In genomic region chr2:152343329-152344213, GRCm38 (mm10) we compare ENCODE assay signal across 7 mouse cellular contexts. TPM values are rescaled to one million over a fixed set of nuclear protein-coding genes. Genes with fewer than 3 reads are reported as not detected.
DNase-seq lines count a peak whose midpoint lies in the region; ATAC-seq and TF ChIP-seq lines count a peak whose summit lies in the region.

Gene Trib3, minus strand, starts transcription at chr2:152344032.

- H3K9me3 ChIP-seq in limb, embryonic 11.5 days (ENCODE audit: control insufficient read depth, low read length): no peaks in the 10 kb centered on the region
- H3K9me3 ChIP-seq in midbrain, embryonic 13.5 days: no peaks in the 10 kb centered on the region

- peak; percentile 73 to 79 for DNase-seq in adrenal gland, adult 18-20 months (ENCODE audit: low spot score in 2 of 2)
- DNase-seq in embryo, embryonic 10 days (ENCODE audit: low spot score): peak; percentile 90
- DNase-seq in gastrocnemius, postnatal 14 days: peak; percentile 77
- peak; percentile 84 for DNase-seq in limb, embryonic 11.5 days (ENCODE audit: low spot score)

- no peaks in the 10 kb centered on the region for H3K36me3 ChIP-seq in limb, embryonic 11.5 days (ENCODE audit: control insufficient read depth, insufficient read depth, low read length)
- no peaks in the 10 kb centered on the region for H3K36me3 ChIP-seq in midbrain, embryonic 13.5 days
- H3K36me3 ChIP-seq in small intestine, adult 2 months (ENCODE audit: control insufficient read depth, insufficient read depth, low read length): no peaks in the 10 kb centered on the region

- H3K4me2 ChIP-seq in limb, embryonic 11.5 days (ENCODE audit: low read depth, severe bottlenecking): peak within 1 kb of the TSS; percentile 88
- peak within 1 kb of the TSS; percentile 85 for H3K4me2 ChIP-seq in midbrain, embryonic 13.5 days (replicated peaks)

- TF ChIP-seq CTCF in small intestine, adult 2 months (IDR thresholded peaks at IDR 0.05; ENCODE audit: extremely low read depth, insufficient read length, insufficient replicate concordance, low read depth, low read length): peak; percentile 65; the same call in 1 of the 2 replicates

- peak; percentile 90 for ATAC-seq in inflammation-experienced regulatory T-cells, adult 6 months
- peak; percentile 77; the same call in 1 of the 2 replicates for ATAC-seq in limb, embryonic 11.5 days (ENCODE audit: insufficient number of reproducible peaks, low FRiP score, low TSS enrichment, low read depth)
- ATAC-seq in midbrain, embryonic 13.5 days: peak; percentile 84

- H3K27ac ChIP-seq in limb, embryonic 11.5 days (replicated peaks; ENCODE audit: low read depth, low read length): no peak within 1 kb of the TSS
- peak within 1 kb of the TSS; percentile 53; the same call in 1 of the 2 replicates for H3K27ac ChIP-seq in midbrain, embryonic 13.5 days
- peak within 1 kb of the TSS; percentile 41; the same call in 1 of the 2 replicates for H3K27ac ChIP-seq in small intestine, adult 2 months (ENCODE audit: insufficient read depth, low read depth, low read length)

- peaks cover 3% of the 10 kb centered on the region; the same call in 1 of the 2 replicates for H3K4me1 ChIP-seq in limb, embryonic 11.5 days (ENCODE audit: control insufficient read depth, insufficient read depth, low read length)
- peaks cover 17% of the 10 kb centered on the region for H3K4me1 ChIP-seq in midbrain, embryonic 13.5 days (replicated peaks)
- peaks cover 4% of the 10 kb centered on the region; the same call in 1 of the 2 replicates for H3K4me1 ChIP-seq in small intestine, adult 2 months (ENCODE audit: control insufficient read depth, insufficient read depth, insufficient read length, low read length)

- peak; percentile 36; the same call in 1 of the 2 replicates for TF ChIP-seq POLR2A in small intestine, adult 2 months (IDR thresholded peaks at IDR 0.05; ENCODE audit: low read depth, low read length)

- peak within 1 kb of the TSS; percentile 46 for H3K4me3 ChIP-seq in limb, embryonic 11.5 days (ENCODE audit: low read depth, low read length)
- peak within 1 kb of the TSS; percentile 55 for H3K4me3 ChIP-seq in midbrain, embryonic 13.5 days (replicated peaks)
- peak within 1 kb of the TSS; percentile 78 for H3K4me3 ChIP-seq in small intestine, adult 2 months (ENCODE audit: low read depth, low read length)

- WGBS in limb, embryonic 11.5 days: under 1% methylated on average over 52 of the region's 52 CpGs
- under 1% methylated on average over 52 of the region's 52 CpGs for WGBS in midbrain, embryonic 13.5 days
- WGBS in small intestine, adult 2 months: 1% methylated on average over 51 of the region's 52 CpGs

- peak within 1 kb of the TSS; percentile 51; the same call in 1 of the 2 replicates for H3K9ac ChIP-seq in limb, embryonic 11.5 days (ENCODE audit: low read length)
- H3K9ac ChIP-seq in midbrain, embryonic 13.5 days (replicated peaks): peak within 1 kb of the TSS; percentile 68

- intact Hi-C loops in gastrocnemius, postnatal 14 days (cut with DNase I; ENCODE audit: low total_unique reads): no loop called here

- H3K27me3 ChIP-seq in limb, embryonic 11.5 days (ENCODE audit: control insufficient read depth, insufficient read depth, low read length): 0 out of 2 replicates have a peak, but pooled peaks cover 3% of the 10 kb centered on the region
- H3K27me3 ChIP-seq in midbrain, embryonic 13.5 days: peaks cover 12% of the 10 kb centered on the region
- no peaks in the 10 kb centered on the region for H3K27me3 ChIP-seq in small intestine, adult 2 months (ENCODE audit: control insufficient read depth, insufficient read depth, low read length)

RNA-seq across cellular contexts. Expression of gene Trib3, which starts in this region (rescaled TPM):
- 10 to 100 TPM in 1 of 2 experiments, 1 to 10 TPM in 1; 4.9 to 12.4 TPM for total RNA-seq in adrenal gland, adult 18-20 months (2021)
- 1 to 10 TPM; 1.0 to 1.6 TPM for total RNA-seq in gastrocnemius, postnatal 14 days (2021)
- 1 to 10 TPM; 1.7 to 3.5 (median 2.1) TPM for polyA plus RNA-seq in inflammation-experienced regulatory T-cells, adult 6 months (2017; shearing (Covaris generic))
- polyA plus RNA-seq in limb, embryonic 11.5 days (2014; fragmentation: Nextera tagmentation; extraction: Ambion mirVana): 1.4 and 1.8 TPM in 2 replicates
- 0.82 and 0.89 TPM in 2 replicates for polyA plus RNA-seq in midbrain, embryonic 13.5 days (2015; fragmentation: Nextera tagmentation; extraction: Ambion mirVana)
- 5.1 and 23.5 TPM in 2 replicates for polyA plus RNA-seq in small intestine, adult 2 months (2012; rRNA removed)

Comparison
In these comparisons a context has a peak if more than half of its experiments do, and no peak if none do; other contexts are left out.
1. Peak in ATAC-seq, H3K4me3 ChIP-seq, H3K27ac ChIP-seq, H3K9ac ChIP-seq and H3K4me2 ChIP-seq in midbrain, embryonic 13.5 days; RNA of the gene not detected or under 1 TPM.